Mouse (Mus musculus) G1E (cell line): ENCODE measurements at regions not wholly inside any gene's neighbourhood (a gene's known extent, or its start where the extent isn't known, plus 50 kb on each side); places are given as distances from the start of the nearest gene placed in this dataset.

Experiments used
- ATAC-seq: 2 replicates; pipeline ENCODE4 v1.8.0; 2016; ENCODE audit warnings: mild to moderate bottlenecking; ENCODE audit not compliant: insufficient number of reproducible peaks, poor library complexity, low FRiP score, severe bottlenecking; ENCODE audit errors: extremely low read depth
- DNase-seq: peaks from one replicate; pipeline ENCODE4 v3.0.0; 2012; ENCODE audit warnings: low spot score
- H3K27me3 ChIP-seq: 2 replicates; pipeline ENCODE4 v1.6.1; 2012; ENCODE audit warnings: mild to moderate bottlenecking, low read length, inconsistent platforms; ENCODE audit not compliant: insufficient read depth
- H3K36me3 ChIP-seq: replicated peaks from 2 replicates; pipeline ENCODE3; 2012; ENCODE audit warnings: mild to moderate bottlenecking, inconsistent platforms
- H3K4me1 ChIP-seq: 2 replicates; pipeline ENCODE4 v1.6.1; 2012; ENCODE audit warnings: low read depth, low read length, inconsistent platforms, mixed read lengths; ENCODE audit not compliant: insufficient read depth
- H3K4me3 ChIP-seq: 2 replicates; pipeline ENCODE4 v1.5.1; 2012; ENCODE audit warnings: low read depth, mild to moderate bottlenecking, inconsistent platforms, low read length, moderate library complexity, mixed read lengths
- H3K9me3 ChIP-seq: replicated peaks from 2 replicates; pipeline ENCODE4 v1.6.1; 2012; ENCODE audit warnings: inconsistent platforms
- CTCF ChIP-seq: IDR thresholded peaks from 2 replicates; pipeline ENCODE4 v1.5.1; 2012; ENCODE audit warnings: low read depth, low read length, inconsistent platforms, mixed read lengths
- GATA1 ChIP-seq: IDR thresholded peaks from 2 replicates; pipeline ENCODE4 v1.6.1; 2012; ENCODE audit warnings: borderline replicate concordance, low read length, inconsistent platforms, mixed read lengths
- GATA2 ChIP-seq: IDR thresholded peaks from 2 replicates; pipeline ENCODE4 v1.6.1; 2012; ENCODE audit warnings: low read depth, low read length, inconsistent platforms, borderline replicate concordance
- POLR2AphosphoS5 ChIP-seq: IDR thresholded peaks from 2 replicates; pipeline ENCODE4 v1.6.1; 2012; ENCODE audit warnings: low read depth, low read length, inconsistent platforms; ENCODE audit not compliant: insufficient replicate concordance
- TAL1 ChIP-seq: conservative IDR thresholded peaks from 2 replicates; pipeline ENCODE4 v1.6.1; 2012; ENCODE audit warnings: low read depth, low read length, inconsistent platforms, mixed read lengths

- H3K9me3 ChIP-seq: no peaks in the 10 kb centered on the region
- no peaks in the 10 kb centered on the region for H3K27me3 ChIP-seq
- no peak overlapping the region for H3K4me3 ChIP-seq
- no peak for DNase-seq
- H3K36me3 ChIP-seq: no peaks in the 10 kb centered on the region
- no peaks in the 10 kb centered on the region for H3K4me1 ChIP-seq
- ATAC-seq: no peak
- TF ChIP-seq POLR2AphosphoS5: no peak
- no peak for TF ChIP-seq CTCF
- TF ChIP-seq GATA1: no peak
These were observed 450.8 kb downstream of the 9430069I07Rik start for GRCm38 (mm10) chr15:33906727-33907479.

DNA sequence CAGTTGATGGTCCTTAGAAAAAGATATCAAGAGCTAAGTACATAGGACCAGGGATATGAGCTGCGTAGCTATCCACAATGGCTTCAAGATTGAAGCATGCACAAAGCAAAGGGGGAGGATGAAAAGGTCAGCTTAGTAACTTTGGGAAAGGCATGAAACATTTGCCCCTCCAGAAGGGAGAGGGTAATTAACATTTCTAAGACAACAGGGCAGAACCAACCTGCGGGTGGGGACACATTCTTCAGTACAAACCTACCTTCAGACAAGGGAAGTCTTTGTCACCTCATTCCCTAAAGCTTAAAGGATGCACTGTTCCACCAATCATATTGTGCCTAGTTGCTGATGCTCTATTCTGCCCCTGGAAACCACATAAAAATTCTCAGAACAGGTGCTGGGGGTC is 461.6 kb downstream of the 9430069I07Rik start:
- Histone ChIP-seq H3K27me3 (no peaks in the 10 kb centered on the region), H3K4me3 (no peak overlapping the region), H3K9me3 (no peaks in the 10 kb centered on the region), H3K36me3 (no peaks in the 10 kb centered on the region), H3K4me1 (no peaks in the 10 kb centered on the region)
- no peak for DNase-seq
- TF ChIP-seq POLR2AphosphoS5 (no peak), GATA1 (no peak), GATA2 (no peak), TAL1 (no peak), CTCF (no peak)
- no peak for ATAC-seq

DNA sequence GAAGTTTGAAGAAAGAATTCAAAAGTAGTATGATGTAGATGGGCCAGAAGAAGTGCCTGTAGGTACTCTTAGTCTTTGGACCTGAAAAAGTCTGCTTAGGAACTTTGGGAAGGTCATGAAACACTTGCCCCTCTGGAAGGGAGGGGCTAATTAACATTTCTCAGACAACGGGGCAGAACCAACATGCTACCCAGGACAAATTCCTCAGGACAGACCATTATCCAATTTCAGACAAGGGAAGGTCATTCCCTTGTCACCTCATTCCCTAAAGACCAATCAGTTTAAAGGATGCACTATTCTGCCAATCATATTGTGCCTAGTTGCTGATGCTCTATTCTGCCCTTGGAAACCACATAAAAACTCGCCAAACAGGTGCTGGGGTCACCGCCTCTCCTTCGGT is 467.1 kb downstream of the 9430069I07Rik start:
- TF ChIP-seq GATA1 (no peak), GATA2 (no peak), CTCF (no peak), TAL1 (no peak), POLR2AphosphoS5 (no peak)
- no peak for ATAC-seq
- Histone ChIP-seq H3K36me3 (no peaks in the 10 kb centered on the region), H3K4me3 (no peak overlapping the region), H3K9me3 (no peaks in the 10 kb centered on the region), H3K4me1 (no peaks in the 10 kb centered on the region), H3K27me3 (no peaks in the 10 kb centered on the region)
- no peak for DNase-seq

- no peak for ATAC-seq
- DNase-seq: no peak
- no peaks in the 10 kb centered on the region for H3K4me1 ChIP-seq
- no peaks in the 10 kb centered on the region for H3K36me3 ChIP-seq
- H3K4me3 ChIP-seq: no peak overlapping the region
- TF ChIP-seq TAL1 (no peak), CTCF (no peak), GATA2 (no peak), POLR2AphosphoS5 (no peak), GATA1 (no peak)
- H3K9me3 ChIP-seq: no peaks in the 10 kb centered on the region
- no peaks in the 10 kb centered on the region for H3K27me3 ChIP-seq
These were observed 468.8 kb downstream of the 9430069I07Rik start for GRCm38 (mm10) chr15:33888865-33889368.

GRCm38 (mm10) chr15:33862224-33862752 is 495.4 kb downstream of the 9430069I07Rik start:
- ATAC-seq: no peak
- Histone ChIP-seq H3K4me1 (no peaks in the 10 kb centered on the region), H3K9me3 (no peaks in the 10 kb centered on the region), H3K27me3 (no peaks in the 10 kb centered on the region), H3K36me3 (no peaks in the 10 kb centered on the region), H3K4me3 (no peak overlapping the region)
- TF ChIP-seq GATA1: no peak
- DNase-seq: no peak

- no peak for ATAC-seq
- no peaks in the 10 kb centered on the region for H3K36me3 ChIP-seq
- no peaks in the 10 kb centered on the region for H3K4me1 ChIP-seq
- no peaks in the 10 kb centered on the region for H3K9me3 ChIP-seq
- H3K27me3 ChIP-seq: no peaks in the 10 kb centered on the region
- H3K4me3 ChIP-seq: no peak overlapping the region
- no peak for DNase-seq
- TF ChIP-seq GATA1 (no peak), CTCF (no peak)
These were observed 532.1 kb downstream of the 9430069I07Rik start for GRCm38 (mm10) chr15:33825435-33826088.
